Mouse (Mus musculus): ENCODE measurements around the gene Abcb9.

- no peak for TF ChIP-seq MAFK (IDR thresholded peaks at IDR 0.05; ENCODE audit: insufficient read depth, low read depth, low read length)
- TF ChIP-seq CHD2 (IDR thresholded peaks at IDR 0.05; ENCODE audit: low read depth, low read length) = no peak
Measured at GRCm38 (mm10) chr5:124036836-124037235, 58.8 kb downstream of the Abcb9 start.
